Mouse (Mus musculus): ENCODE measurements around the gene Efna2.

DNA sequence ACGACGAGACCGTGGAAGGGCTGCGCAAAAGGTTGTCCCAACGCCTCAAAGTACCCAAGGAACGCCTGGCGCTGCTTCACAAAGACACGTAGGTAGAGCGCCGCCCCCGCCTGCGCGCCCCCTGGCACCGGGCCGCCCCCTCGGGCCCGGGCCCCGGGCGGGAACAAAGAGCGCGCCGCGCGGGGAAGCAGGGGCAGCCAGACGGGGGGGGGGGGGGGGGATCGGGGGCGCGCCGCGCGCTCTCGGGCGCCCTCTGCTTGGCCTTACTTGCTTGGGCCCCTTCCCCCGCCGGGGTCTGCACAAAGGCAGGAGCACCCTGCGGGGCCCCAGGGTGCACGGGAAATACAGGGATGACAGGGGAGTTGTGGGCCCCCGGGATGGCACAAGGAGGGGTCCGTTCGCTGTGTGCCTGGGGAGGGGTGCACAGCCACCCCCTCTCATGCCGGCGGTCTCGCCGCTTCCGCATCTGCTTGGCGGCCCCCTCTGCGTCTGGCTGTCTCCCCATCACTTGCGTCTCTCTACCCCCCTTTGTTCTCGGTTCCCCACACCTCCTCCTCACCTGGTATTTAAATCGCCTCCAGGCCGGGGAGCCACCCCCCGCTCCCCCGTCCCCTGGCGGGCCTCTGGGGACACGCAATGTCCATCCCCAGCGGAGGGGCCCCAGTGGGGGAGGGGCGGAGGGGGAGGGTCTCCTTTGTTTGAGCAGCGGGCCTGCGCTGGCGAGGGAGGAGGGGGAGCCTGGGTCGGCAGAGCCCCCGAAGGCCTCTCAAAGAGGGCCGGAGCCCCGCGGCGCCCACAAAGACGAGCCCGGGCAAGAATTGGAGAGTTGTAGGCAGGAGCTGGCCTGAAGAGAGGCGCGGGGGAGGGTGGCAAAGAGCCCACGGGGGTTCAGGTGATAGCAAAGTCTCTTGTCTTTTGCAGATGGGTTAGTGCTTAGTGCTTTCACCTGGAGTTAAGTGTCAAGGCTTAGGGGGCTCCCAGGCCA, 28.8 kb upstream of the Efna2 start:
- TF ChIP-seq POLR2A (IDR thresholded peaks at IDR 0.05; ENCODE audit: insufficient read depth, low read length) (no peak), CTCF (IDR thresholded peaks at IDR 0.05; ENCODE audit: low read depth, low read length) (no peak), EP300 (IDR thresholded peaks at IDR 0.05; ENCODE audit: insufficient read depth, low read depth, low read length) (no peak)

Data from ES-Bruce4 (cell line).